Mouse (Mus musculus) kidney, postnatal 25 days (tissue): ENCODE data around the gene Sox6.
"Not testable (repeated sequence)": the region's sequence is repeated elsewhere in the genome, so short reads cannot be mapped to it uniquely, and the experiment has no call there.

ENCODE experiments used
- DNase-seq, 2 experiments: peaks; one replicate each; pipeline ENCODE4 v3.0.0; 2021; ENCODE audit warnings: mixed read lengths in 2 of 2

Sox6 gene

GRCm38 (mm10) chr7:115630691-115631090, 407.9 kb downstream of the Sox6 start:
- no peak for DNase-seq

- DNase-seq, result no peak
Measured at GRCm38 (mm10) chr7:115630287-115630686, 408.3 kb downstream of the Sox6 start.

DNA sequence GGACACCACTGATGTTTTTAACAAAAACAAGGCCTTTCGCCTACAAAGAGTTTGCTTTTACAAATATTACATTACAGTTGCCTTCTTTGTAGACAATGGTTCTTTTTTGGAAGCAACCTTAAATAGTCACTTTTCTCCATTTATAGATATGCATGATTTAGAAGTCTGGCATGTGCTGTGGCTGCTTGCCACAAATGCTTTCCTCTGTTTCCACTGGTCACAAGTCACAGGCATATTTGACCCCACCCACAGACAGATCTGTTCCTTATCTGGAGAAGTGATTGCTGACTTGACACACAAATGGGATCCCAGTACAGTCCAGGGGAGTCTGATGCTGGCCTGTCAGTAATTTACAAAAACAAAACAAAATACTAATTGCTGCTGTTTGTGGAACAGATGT, 409.8 kb downstream of the Sox6 start:
- DNase-seq, result no peak

DNA sequence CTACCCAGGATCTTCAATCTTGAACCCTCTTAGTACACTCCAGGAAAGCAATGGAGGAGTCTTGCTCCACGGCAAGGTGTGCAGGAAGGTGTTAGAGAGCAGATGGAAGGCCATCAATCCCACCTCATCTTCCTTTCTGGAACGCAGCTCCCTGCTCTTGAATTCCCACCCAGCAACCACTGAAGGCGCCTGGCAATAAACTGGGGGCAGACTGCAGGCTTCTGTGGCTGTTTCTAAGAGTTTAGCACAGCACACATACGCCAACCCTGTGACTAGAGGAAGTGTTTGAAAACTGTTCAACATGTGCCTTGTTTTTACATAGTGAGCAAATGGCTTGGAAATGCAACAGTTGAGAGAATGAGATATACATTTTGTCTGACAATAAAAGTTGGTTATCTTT, 412.6 kb downstream of the Sox6 start:
- DNase-seq, result no peak

GRCm38 (mm10) chr7:115624907-115625552, 413.6 kb downstream of the Sox6 start:
- no peak for DNase-seq

DNA sequence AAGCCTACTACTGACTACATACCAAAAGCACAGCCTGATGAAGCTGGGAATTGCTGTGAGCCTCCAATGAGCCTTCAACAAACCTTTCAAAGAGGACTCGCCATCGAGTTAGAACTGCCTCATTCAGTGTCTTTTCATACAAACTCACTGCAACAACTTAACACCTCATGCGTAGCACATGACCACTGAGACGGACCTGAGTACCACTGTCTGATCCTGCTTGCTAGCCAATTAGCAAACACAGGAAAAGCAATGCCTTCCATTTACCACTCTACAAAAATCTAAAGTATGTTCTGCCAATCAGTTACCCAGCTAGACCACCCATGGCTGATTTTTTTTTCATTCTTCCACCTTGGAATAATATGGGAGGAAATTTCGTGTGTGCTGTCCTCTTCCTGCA, 414.1 kb downstream of the Sox6 start:
- no peak for DNase-seq

GRCm38 (mm10) chr7:115615697-115616237, 422.8 kb downstream of the Sox6 start:
- no peak for DNase-seq

- DNase-seq, result no peak
Measured at GRCm38 (mm10) chr7:115607485-115607884, 431.1 kb downstream of the Sox6 start.

DNA sequence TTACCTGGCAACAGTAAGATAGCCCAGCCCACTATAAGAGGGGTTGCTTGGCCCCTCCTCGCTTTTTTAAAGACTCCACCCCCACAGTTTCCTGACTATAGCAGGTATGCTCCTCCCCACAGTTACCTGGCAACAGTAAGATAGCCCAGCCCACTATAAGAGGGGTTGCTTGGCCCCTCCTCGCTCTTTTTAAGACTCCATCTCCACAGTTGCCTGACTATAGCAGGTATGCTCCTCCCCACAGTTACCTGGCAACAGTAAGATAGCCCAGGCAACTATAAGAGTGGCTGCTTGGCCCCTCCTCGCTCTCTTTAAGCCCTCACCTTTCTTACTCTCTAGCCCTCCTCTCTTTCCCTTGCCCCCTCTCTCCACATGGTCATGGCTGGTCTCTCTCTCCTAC, 432.5 kb downstream of the Sox6 start:
- DNase-seq, result not testable (repeated sequence)

- no peak for DNase-seq
Measured at GRCm38 (mm10) chr7:115604883-115605282, 433.7 kb downstream of the Sox6 start.

- DNase-seq, result peak; percentile 32 to 64
Measured at GRCm38 (mm10) chr7:115597376-115597775, 441.2 kb downstream of the Sox6 start.

DNA sequence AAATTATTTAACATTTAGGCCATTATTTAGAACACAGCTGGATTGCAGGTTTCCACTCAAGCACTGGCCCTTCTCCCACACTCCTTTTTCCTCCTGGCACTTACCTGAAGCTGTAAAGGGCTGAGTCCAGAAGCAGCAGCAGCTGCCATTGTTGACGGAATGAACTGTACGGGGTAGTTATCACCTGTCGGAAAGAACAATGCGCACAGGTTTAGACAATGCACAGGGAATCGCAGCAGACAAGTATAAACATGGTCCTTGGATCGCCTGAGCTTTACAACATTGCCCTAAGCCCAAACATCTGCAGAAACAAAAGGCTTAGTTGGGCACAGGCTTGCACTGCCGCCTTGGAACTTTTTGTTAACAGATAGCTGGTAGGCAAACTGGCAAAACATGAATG, 458.1 kb downstream of the Sox6 start:
- no peak for DNase-seq

- DNase-seq, result no peak
Measured at GRCm38 (mm10) chr7:115579826-115580225, 458.8 kb downstream of the Sox6 start.

DNA sequence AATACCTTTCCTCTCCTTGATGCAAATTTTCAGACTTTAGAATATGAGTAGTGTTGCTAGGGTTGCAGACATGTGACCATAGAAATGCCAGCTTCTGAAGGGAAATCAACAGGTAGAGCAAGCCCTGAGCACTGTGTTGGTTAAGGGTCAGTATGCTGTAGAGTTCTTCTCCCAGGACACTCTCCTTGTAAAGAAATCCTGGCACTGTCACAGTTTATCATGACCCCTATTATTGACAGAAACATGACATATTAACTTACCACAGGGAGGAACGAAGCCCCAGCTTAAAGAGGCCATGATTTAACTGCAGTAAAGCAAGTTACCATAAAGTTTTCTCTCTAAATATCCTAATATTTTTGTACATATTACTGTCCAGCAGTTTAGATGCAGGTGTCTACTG, 462.2 kb downstream of the Sox6 start:
- no peak for DNase-seq

- DNase-seq, result no peak
Measured at GRCm38 (mm10) chr7:115574834-115575233, 463.8 kb downstream of the Sox6 start.

GRCm38 (mm10) chr7:115568821-115569240, 469.8 kb downstream of the Sox6 start:
- DNase-seq, result no peak

GRCm38 (mm10) chr7:115568301-115568700, 470.3 kb downstream of the Sox6 start:
- DNase-seq, result no peak

GRCm38 (mm10) chr7:115566818-115567217, 471.8 kb downstream of the Sox6 start:
- no peak for DNase-seq

DNA sequence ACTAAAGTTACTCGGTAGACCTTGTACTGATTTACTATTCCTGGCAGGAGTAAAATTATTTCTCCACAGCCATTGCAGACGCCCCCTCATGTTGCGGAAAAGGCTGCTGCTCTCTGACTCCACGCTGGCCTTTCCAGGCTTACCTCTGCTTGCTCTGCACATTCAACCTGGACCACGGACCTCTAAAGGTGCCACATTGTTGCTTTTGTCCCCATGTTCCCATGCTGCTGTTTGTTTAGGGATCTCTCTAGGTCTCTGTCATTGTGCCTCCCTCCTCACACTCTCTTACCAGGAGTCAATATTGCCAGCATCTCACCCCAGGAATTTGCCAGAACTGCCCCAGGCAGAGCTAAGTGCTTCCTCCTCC, 473.6 kb downstream of the Sox6 start:
- DNase-seq, result no peak

DNA sequence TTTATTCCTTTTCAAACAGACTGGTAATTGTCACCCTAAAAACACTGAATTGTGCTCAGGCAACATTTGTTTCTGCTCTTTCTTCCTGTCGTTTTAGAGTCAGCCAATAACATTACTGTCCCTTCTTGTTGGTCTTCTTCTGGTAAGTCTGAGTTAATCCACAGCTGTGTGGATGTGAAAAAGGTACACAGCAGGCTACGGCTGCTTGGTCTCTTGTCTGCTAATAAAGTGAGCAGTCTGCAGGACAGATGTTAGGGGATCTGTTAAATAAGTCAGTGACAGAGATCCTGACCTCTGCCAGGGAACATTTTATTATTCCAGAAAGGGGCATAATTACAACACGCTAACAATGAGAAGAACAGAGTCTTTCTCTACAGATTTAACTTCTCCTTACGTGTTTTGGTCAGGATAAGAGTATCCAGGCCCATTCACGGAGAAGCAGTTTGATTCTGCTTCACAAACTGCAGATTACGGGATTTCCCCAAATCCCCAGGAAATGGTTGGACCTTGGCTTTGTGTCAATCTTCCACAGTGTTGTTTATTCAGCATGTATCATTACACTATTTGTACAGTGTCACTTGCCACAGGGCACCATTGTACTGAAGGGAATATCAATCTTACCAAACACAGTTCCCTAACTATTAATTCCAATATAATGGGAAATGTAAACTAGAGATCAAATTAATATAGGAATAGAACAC, 474.1 kb downstream of the Sox6 start:
- no peak for DNase-seq

DNA sequence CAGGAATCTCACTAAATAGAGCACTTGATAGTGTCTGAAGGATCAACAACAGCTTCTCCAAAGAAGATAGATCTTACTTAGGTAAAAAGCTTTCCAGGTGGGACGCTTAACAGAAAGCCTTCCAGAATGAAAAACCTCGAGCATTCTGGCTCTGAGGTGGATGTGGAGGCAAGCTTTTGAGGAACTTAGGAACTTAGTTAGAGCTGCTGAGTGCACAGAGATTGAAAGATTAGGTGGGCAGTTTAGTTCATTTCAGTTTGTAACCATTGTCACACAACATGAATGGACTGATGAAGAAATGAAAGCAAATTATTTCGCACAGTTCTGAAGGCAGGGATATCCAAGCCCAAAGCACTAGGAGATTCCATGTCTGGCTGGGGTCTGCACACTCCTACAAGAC, 481.9 kb downstream of the Sox6 start:
- no peak for DNase-seq

- no peak for DNase-seq
Measured at GRCm38 (mm10) chr7:115550197-115550804, 488.3 kb downstream of the Sox6 start.

DNA sequence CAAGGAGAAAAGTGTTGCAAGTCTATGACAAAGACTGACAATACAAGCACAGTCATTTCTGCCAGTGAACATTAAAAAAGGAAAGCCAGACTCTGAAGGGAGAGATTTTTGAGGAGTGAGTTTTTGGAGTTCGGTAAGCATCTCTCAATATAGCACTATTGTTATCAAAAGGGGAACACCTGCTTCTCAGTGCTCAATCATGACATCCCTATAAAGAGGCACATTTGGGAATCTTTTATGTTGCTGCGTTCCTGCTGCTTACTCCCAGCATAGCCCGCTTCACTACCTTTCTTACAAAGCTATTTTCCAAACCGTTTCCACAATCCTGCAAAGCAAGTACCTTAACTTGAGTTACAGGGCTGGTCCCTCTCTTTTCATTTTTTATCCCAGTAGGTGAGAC, 488.9 kb downstream of the Sox6 start:
- DNase-seq, result no peak
